Mouse (Mus musculus) E14TG2a.4 (cell line): ENCODE data around the gene Acot7.

Experiments used
- CTCF ChIP-seq: conservative IDR thresholded peaks from 2 replicates; pipeline ENCODE4 v1.5.1; 2014; ENCODE audit warnings: low read length
- NANOG ChIP-seq: IDR thresholded peaks from 2 replicates; pipeline ENCODE4 v1.6.1; 2014; ENCODE audit warnings: borderline replicate concordance, low read length, mixed read lengths
- POU5F1 ChIP-seq: IDR thresholded peaks from 2 replicates; pipeline ENCODE4 v1.6.1; 2014; ENCODE audit warnings: low read length, borderline replicate concordance

DNA sequence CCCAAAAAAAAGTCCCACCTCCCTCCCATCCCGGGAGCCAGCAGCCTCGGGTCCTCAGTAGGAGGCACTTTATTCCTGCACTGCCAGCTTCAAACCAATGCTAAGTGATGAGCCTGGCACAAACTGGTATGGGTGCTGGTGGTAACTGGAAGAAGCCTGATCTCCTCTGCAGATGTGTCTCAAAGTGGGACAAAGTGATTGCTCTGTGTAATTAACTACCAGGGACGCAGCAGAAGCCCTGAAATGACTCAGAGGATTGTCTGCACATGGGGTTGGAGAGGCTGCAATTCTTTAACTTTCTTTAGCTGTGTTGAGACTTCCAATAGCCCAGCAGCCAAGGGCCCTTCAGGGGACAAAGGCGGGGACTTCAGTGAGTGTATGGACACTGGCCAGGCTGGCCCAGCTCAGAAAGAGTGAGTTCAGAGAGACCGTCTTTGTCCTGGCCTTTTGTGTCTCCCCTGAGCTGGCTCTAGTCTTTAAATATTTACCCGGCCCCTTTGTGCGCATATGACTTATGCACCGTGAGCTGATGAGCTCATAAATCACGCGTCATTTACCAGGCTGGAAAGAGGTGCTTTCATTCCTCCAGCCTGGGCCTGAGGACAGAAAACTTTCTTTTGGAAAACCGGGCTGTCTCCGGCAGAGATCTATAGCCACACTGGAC is 114.3 kb downstream of the Acot7 start:
- TF ChIP-seq CTCF (no peak), NANOG (no peak), POU5F1 (no peak)
